Mouse (Mus musculus) G1E (cell line): ENCODE measurements around the gene Prx.

Experiments
- CTCF ChIP-seq: IDR thresholded peaks from 2 replicates; pipeline ENCODE4 v1.5.1; 2012; ENCODE audit warnings: low read depth, low read length, inconsistent platforms, mixed read lengths
- GATA1 ChIP-seq: IDR thresholded peaks from 2 replicates; pipeline ENCODE4 v1.6.1; 2012; ENCODE audit warnings: borderline replicate concordance, low read length, inconsistent platforms, mixed read lengths
- POLR2AphosphoS5 ChIP-seq: IDR thresholded peaks from 2 replicates; pipeline ENCODE4 v1.6.1; 2012; ENCODE audit warnings: low read depth, low read length, inconsistent platforms; ENCODE audit not compliant: insufficient replicate concordance
- TAL1 ChIP-seq: conservative IDR thresholded peaks from 2 replicates; pipeline ENCODE4 v1.6.1; 2012; ENCODE audit warnings: low read depth, low read length, inconsistent platforms, mixed read lengths

- TF ChIP-seq GATA1 (no peak), TAL1 (peak; percentile 33; the same call in 1 of the 2 replicates), CTCF (no peak), POLR2AphosphoS5 (no peak)
Measured at GRCm38 (mm10) chr7:27459640-27460039, 39.5 kb upstream of the Prx start.
